Mouse (Mus musculus): Measurements from ENCODE around the gene Slc17a7.

- TF ChIP-seq POLR2A (IDR thresholded peaks at IDR 0.05; ENCODE audit: low read depth, low read length) (peak; percentile 86), CTCF (IDR thresholded peaks at IDR 0.05; ENCODE audit: borderline replicate concordance, insufficient read depth, low read length) (no peak)
Measured at GRCm38 (mm10) chr7:45204380-45205143, 40.8 kb downstream of the Slc17a7 start, which contains the start of gene Ccdc155.
